Mouse (Mus musculus): ENCODE results near the gene Cnot11. TPM values are rescaled to one million over a fixed set of nuclear protein-coding genes. Genes with fewer than 3 reads are reported as not detected.

Cnot11 gene
- polyA plus RNA-seq, 1 experiment from 2014 or later, result 5.9 TPM

- H3K9me3 ChIP-seq (ENCODE audit: low read length), result no peaks in the 10 kb centered on the region
- DNase-seq (no peak), ATAC-seq (no peak)
- H3K4me2 ChIP-seq (ENCODE audit: low read depth, low read length), result no peak overlapping the region
- H3K4me1 ChIP-seq (ENCODE audit: insufficient read depth), result 0 out of 2 replicates have a peak, but pooled peaks cover 2% of the 10 kb centered on the region
- no peaks in the 10 kb centered on the region for H3K36me3 ChIP-seq (replicated peaks; ENCODE audit: insufficient read depth, low read length)
- no peak overlapping the region for H3K27ac ChIP-seq (ENCODE audit: low read depth)
- 55% methylated on average over 6 of the region's 6 CpGs for WGBS (ENCODE audit: insufficient replicate concordance)
- H3K27me3 ChIP-seq (ENCODE audit: insufficient read depth, low read length), result no peaks in the 10 kb centered on the region
- no peak overlapping the region for H3K4me3 ChIP-seq (ENCODE audit: low read depth, low read length)
- TF ChIP-seq EP300 (IDR thresholded peaks at IDR 0.05; ENCODE audit: low read depth), result no peak
- TF ChIP-seq CTCF (IDR thresholded peaks at IDR 0.05; ENCODE audit: low read depth), result no peak
- H3K9ac ChIP-seq (replicated peaks), result no peak overlapping the region
Observed at GRCm38 (mm10) chr1:39528319-39528718, 6.5 kb upstream of the Cnot11 start.

- ATAC-seq (peak; percentile 56), DNase-seq (peak; percentile 81)
- Histone ChIP-seq H3K27ac (ENCODE audit: low read depth) (no peak overlapping the region), H3K9ac (replicated peaks) (no peak overlapping the region), H3K4me3 (ENCODE audit: low read depth, low read length) (no peak overlapping the region), H3K4me2 (ENCODE audit: low read depth, low read length) (no peak overlapping the region), H3K9me3 (ENCODE audit: low read length) (no peaks in the 10 kb centered on the region), H3K4me1 (ENCODE audit: insufficient read depth) (peaks cover 7% of the 10 kb centered on the region), H3K36me3 (replicated peaks; ENCODE audit: insufficient read depth, low read length) (no peaks in the 10 kb centered on the region), H3K27me3 (ENCODE audit: insufficient read depth, low read length) (no peaks in the 10 kb centered on the region)
- WGBS (ENCODE audit: insufficient replicate concordance), result 33% methylated on average over 13 of the region's 13 CpGs
- no peak for TF ChIP-seq EP300 (IDR thresholded peaks at IDR 0.05; ENCODE audit: low read depth)
- TF ChIP-seq CTCF (IDR thresholded peaks at IDR 0.05; ENCODE audit: low read depth), result peak; percentile 92
Observed at GRCm38 (mm10) chr1:39530258-39530943, 4.4 kb upstream of the Cnot11 start.

GRCm38 (mm10) chr1:39531036-39531435 lies 3.8 kb upstream of the Cnot11 start:
- no peaks in the 10 kb centered on the region for H3K36me3 ChIP-seq (replicated peaks; ENCODE audit: insufficient read depth, low read length)
- H3K4me3 ChIP-seq (ENCODE audit: low read depth, low read length), result no peak overlapping the region
- H3K27me3 ChIP-seq (ENCODE audit: insufficient read depth, low read length), result no peaks in the 10 kb centered on the region
- H3K4me1 ChIP-seq (ENCODE audit: insufficient read depth), result peaks cover 7% of the 10 kb centered on the region
- no peak for DNase-seq
- H3K9ac ChIP-seq (replicated peaks), result no peak overlapping the region
- H3K27ac ChIP-seq (ENCODE audit: low read depth), result no peak overlapping the region
- TF ChIP-seq CTCF (IDR thresholded peaks at IDR 0.05; ENCODE audit: low read depth) (no peak), EP300 (IDR thresholded peaks at IDR 0.05; ENCODE audit: low read depth) (no peak)
- no peaks in the 10 kb centered on the region for H3K9me3 ChIP-seq (ENCODE audit: low read length)
- 66% methylated on average over 4 of the region's 4 CpGs for WGBS (ENCODE audit: insufficient replicate concordance)
- no peak for ATAC-seq
- no peak overlapping the region for H3K4me2 ChIP-seq (ENCODE audit: low read depth, low read length)

GRCm38 (mm10) chr1:39533917-39534316 lies 875 bp upstream of the Cnot11 start:
- DNase-seq, result no peak
- no peak overlapping the region for H3K9ac ChIP-seq (replicated peaks)
- H3K27me3 ChIP-seq (ENCODE audit: insufficient read depth, low read length), result no peaks in the 10 kb centered on the region
- no peaks in the 10 kb centered on the region for H3K9me3 ChIP-seq (ENCODE audit: low read length)
- WGBS (ENCODE audit: insufficient replicate concordance), result 53% methylated on average over 3 of the region's 3 CpGs
- TF ChIP-seq CTCF (IDR thresholded peaks at IDR 0.05; ENCODE audit: low read depth) (no peak), EP300 (IDR thresholded peaks at IDR 0.05; ENCODE audit: low read depth) (no peak)
- peaks cover 16% of the 10 kb centered on the region for H3K4me1 ChIP-seq (ENCODE audit: insufficient read depth)
- no peak overlapping the region for H3K4me3 ChIP-seq (ENCODE audit: low read depth, low read length)
- no peak overlapping the region for H3K4me2 ChIP-seq (ENCODE audit: low read depth, low read length)
- no peak for ATAC-seq
- H3K27ac ChIP-seq (ENCODE audit: low read depth), result no peak overlapping the region
- H3K36me3 ChIP-seq (replicated peaks; ENCODE audit: insufficient read depth, low read length), result peaks cover 9% of the 10 kb centered on the region; the same call in 1 of the 2 replicates

- peak; percentile 94 for ATAC-seq
- peaks cover 21% of the 10 kb centered on the region for H3K36me3 ChIP-seq (replicated peaks; ENCODE audit: insufficient read depth, low read length)
Observed at GRCm38 (mm10) chr1:39535515-39536311, 921 bp downstream of the Cnot11 start.

GRCm38 (mm10) chr1:39536701-39537100 lies 1.9 kb downstream of the Cnot11 start:
- Histone ChIP-seq H3K4me2 (ENCODE audit: low read depth, low read length) (peak overlapping the region; percentile 99), H3K27ac (ENCODE audit: low read depth) (no peak overlapping the region), H3K4me1 (ENCODE audit: insufficient read depth) (peaks cover 16% of the 10 kb centered on the region), H3K9me3 (ENCODE audit: low read length) (no peaks in the 10 kb centered on the region; the same call in 1 of the 2 replicates), H3K4me3 (ENCODE audit: low read depth, low read length) (peak overlapping the region; percentile 90), H3K27me3 (ENCODE audit: insufficient read depth, low read length) (no peaks in the 10 kb centered on the region), H3K9ac (replicated peaks) (peak overlapping the region; percentile 94), H3K36me3 (replicated peaks; ENCODE audit: insufficient read depth, low read length) (peaks cover 27% of the 10 kb centered on the region)
- TF ChIP-seq CTCF (IDR thresholded peaks at IDR 0.05; ENCODE audit: low read depth) (no peak), EP300 (IDR thresholded peaks at IDR 0.05; ENCODE audit: low read depth) (no peak)
- DNase-seq (no peak), ATAC-seq (no peak)
- 30% methylated on average over 7 of the region's 7 CpGs for WGBS (ENCODE audit: insufficient replicate concordance)

More at GRCm38 (mm10) chr1:39535515-39536311, 921 bp downstream of the Cnot11 start:
- Histone ChIP-seq H3K9ac (replicated peaks) (peak overlapping the region; percentile 94), H3K4me3 (ENCODE audit: low read depth, low read length) (peak overlapping the region; percentile 90), H3K27ac (ENCODE audit: low read depth) (peak overlapping the region; percentile 92), H3K4me2 (ENCODE audit: low read depth, low read length) (peak overlapping the region; percentile 99), H3K4me1 (ENCODE audit: insufficient read depth) (peaks cover 16% of the 10 kb centered on the region), H3K27me3 (ENCODE audit: insufficient read depth, low read length) (no peaks in the 10 kb centered on the region), H3K9me3 (ENCODE audit: low read length) (no peaks in the 10 kb centered on the region; the same call in 1 of the 2 replicates)
- TF ChIP-seq EP300 (IDR thresholded peaks at IDR 0.05; ENCODE audit: low read depth) (no peak), CTCF (IDR thresholded peaks at IDR 0.05; ENCODE audit: low read depth) (0 out of 2 replicates have a peak, but pooled peaks have one; percentile 16)
- 1% methylated on average over 71 of the region's 100 CpGs for WGBS (ENCODE audit: insufficient replicate concordance)
- DNase-seq, result peak; percentile 98
